Mouse (Mus musculus) brain, embryonic 14.5 days (tissue): ENCODE data around the gene Srpk1.

Experiments used
- CTCF ChIP-seq: fragments of 200-500 bp; IDR thresholded peaks from 2 replicates; pipeline ENCODE4 v1.5.1; 2012; ENCODE audit warnings: inconsistent platforms, mild to moderate bottlenecking, moderate library complexity, borderline replicate concordance; ENCODE audit not compliant: insufficient read depth, insufficient read length; ENCODE audit errors: extremely low read depth
- POLR2A ChIP-seq: fragments of 200-500 bp; IDR thresholded peaks from 2 replicates; pipeline ENCODE4 v1.6.1; 2012; ENCODE audit warnings: mild to moderate bottlenecking, inconsistent platforms, borderline replicate concordance; ENCODE audit not compliant: poor library complexity, insufficient read depth, insufficient read length, severe bottlenecking; ENCODE audit errors: extremely low read depth

DNA sequence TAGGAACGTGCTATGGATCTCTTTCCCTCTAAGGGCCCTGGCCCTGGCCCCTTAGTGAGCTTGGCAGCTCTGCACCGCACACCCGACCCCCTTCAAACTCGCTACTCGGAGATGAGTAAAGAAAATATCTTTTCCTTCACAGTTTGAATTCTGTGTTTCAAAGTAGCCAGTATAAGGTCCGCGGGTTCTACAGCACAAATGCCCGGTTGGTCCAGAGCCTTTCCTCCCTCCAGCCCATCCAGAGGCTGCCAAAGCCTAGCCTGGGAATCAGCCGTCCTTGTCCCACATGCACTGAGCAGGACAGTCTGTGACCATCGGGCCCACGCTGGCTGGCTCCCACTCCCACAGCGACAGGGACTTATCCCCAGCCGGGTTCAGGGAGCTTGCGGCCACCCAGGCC, 73.4 kb downstream of the Srpk1 start, which contains the start of gene Clpsl2:
- TF ChIP-seq CTCF (no peak), POLR2A (no peak)
